Mouse (Mus musculus) neural tube, embryonic 14.5 days (tissue): ENCODE results near the gene Fbxl16. TPM values are rescaled to one million over a fixed set of nuclear protein-coding genes. Genes with fewer than 3 reads are reported as not detected.
A peak's percentile ranks its signal among the peaks of the same experiment; 100 is the strongest.
"Not testable (repeated sequence)": the region's sequence is repeated elsewhere in the genome, so short reads cannot be mapped to it uniquely, and the experiment has no call there.

Experiments
- ATAC-seq: fragments of 200-750 bp; cut with Nextera tagmentation; 2 replicates; pipeline ENCODE4 v1.8.0; 2017; ENCODE audit warnings: low read depth, mild to moderate bottlenecking, moderate TSS enrichment, moderate library complexity
- H3K27ac ChIP-seq: fragments of 300-500 bp; sonication (generic); 2 replicates; pipeline ENCODE4 v1.5.1; 2014; ENCODE audit warnings: low read depth, mild to moderate bottlenecking, control low read depth, low read length, moderate library complexity, mixed read lengths
- H3K27me3 ChIP-seq: fragments of 300-500 bp; sonication (generic); 2 replicates; pipeline ENCODE4 v1.6.1; 2014; ENCODE audit warnings: low read length; ENCODE audit not compliant: control insufficient read depth, insufficient read depth
- H3K36me3 ChIP-seq: fragments of 300-500 bp; sonication (generic); 2 replicates; pipeline ENCODE4 v1.6.1; 2014; ENCODE audit warnings: low read length, mixed read lengths; ENCODE audit not compliant: control insufficient read depth, insufficient read depth
- H3K4me1 ChIP-seq: fragments of 300-500 bp; sonication (generic); 2 replicates; pipeline ENCODE4 v1.6.1; 2014; ENCODE audit warnings: low read length; ENCODE audit not compliant: control insufficient read depth, insufficient read depth
- H3K4me2 ChIP-seq: fragments of 300-500 bp; sonication (generic); 2 replicates; pipeline ENCODE4 v1.6.1; 2014; ENCODE audit warnings: mild to moderate bottlenecking, low read depth, low read length, control low read depth
- H3K4me3 ChIP-seq: fragments of 300-500 bp; sonication (generic); 2 replicates; pipeline ENCODE4 v1.5.1; 2014; ENCODE audit warnings: low read depth, low read length, control low read depth, mixed read lengths
- H3K9ac ChIP-seq: fragments of 300-500 bp; sonication (generic); replicated peaks from 2 replicates; pipeline ENCODE4 v1.6.1; 2014; ENCODE audit warnings: low read depth, mild to moderate bottlenecking, control low read depth, low read length, mixed read lengths
- H3K9me3 ChIP-seq: fragments of 300-500 bp; sonication (generic); 2 replicates; pipeline ENCODE4 v1.6.1; 2016; ENCODE audit warnings: low read length; ENCODE audit not compliant: control insufficient read depth
- WGBS: fragments of 180-500 bp; shearing (Covaris S2); extraction: QIAGEN DNeasy Blood & Tissue Kit; methylation state at CpG from one replicate; pipeline ENCODE4 v1.1.7; 2014; 5-methylcytosine and 5-hydroxymethylcytosine counted together
- polyA plus RNA-seq: library from polyadenylated mRNA; unstranded; fragments of >200 nt; fragmentation: Nextera tagmentation; extraction: Ambion mirVana; gene quantifications from 2 replicates; pipeline ENCODE4 v1.2.1, GENCODE M21; 2014

Fbxl16 gene
- polyA plus RNA-seq, 1 experiment from 2014 or later, result 39.4 TPM

GRCm38 (mm10) chr17:25802825-25803517 is 5.9 kb upstream of the Fbxl16 start:
- Histone ChIP-seq H3K4me3 (no peak overlapping the region), H3K27me3 (no peaks in the 10 kb centered on the region), H3K27ac (peak overlapping the region; percentile 73)

GRCm38 (mm10) chr17:25806507-25806906 is 2.4 kb upstream of the Fbxl16 start:
- 76% methylated on average over 4 of the region's 4 CpGs for WGBS
- H3K4me3 ChIP-seq, result no peak overlapping the region
- no peak overlapping the region for H3K27ac ChIP-seq
- no peak overlapping the region for H3K9ac ChIP-seq
- H3K27me3 ChIP-seq, result no peaks in the 10 kb centered on the region
- H3K4me1 ChIP-seq, result peaks cover 28% of the 10 kb centered on the region
- ATAC-seq, result no peak
- no peak overlapping the region for H3K4me2 ChIP-seq
- H3K36me3 ChIP-seq, result no peaks in the 10 kb centered on the region
- no peaks in the 10 kb centered on the region for H3K9me3 ChIP-seq

More at GRCm38 (mm10) chr17:25802825-25803517, 5.9 kb upstream of the Fbxl16 start:
- Histone ChIP-seq H3K4me1 (peaks cover 13% of the 10 kb centered on the region), H3K9ac (peak overlapping the region; percentile 1; the same call in 1 of the 2 replicates), H3K4me2 (peak overlapping the region; percentile 19; the same call in 1 of the 2 replicates), H3K9me3 (no peaks in the 10 kb centered on the region), H3K36me3 (no peaks in the 10 kb centered on the region)
- 9% methylated on average over 10 of the region's 10 CpGs for WGBS
- ATAC-seq, result peak; percentile 89

DNA sequence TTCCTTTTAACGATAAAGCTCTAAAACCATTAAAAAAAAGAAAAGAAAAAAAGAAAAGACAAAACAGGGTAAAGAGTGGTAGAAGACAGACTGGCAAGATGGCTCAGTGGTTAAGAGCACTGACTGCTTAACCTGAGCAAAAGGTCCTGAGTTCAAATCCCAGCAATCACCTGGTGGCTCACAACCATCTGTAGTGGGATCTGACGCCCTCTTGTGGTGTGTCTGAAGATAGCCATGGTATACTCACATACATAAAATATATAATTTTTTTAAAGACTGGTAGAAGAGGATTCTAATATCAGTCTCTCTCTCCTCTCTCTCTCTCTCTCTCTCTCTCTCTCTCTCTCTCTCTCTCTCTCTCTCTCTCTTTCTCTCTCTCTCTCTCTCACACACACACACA is 1.4 kb upstream of the Fbxl16 start:
- H3K4me3 ChIP-seq, H3K4me2 ChIP-seq, H3K9me3 ChIP-seq, ATAC-seq, H3K36me3 ChIP-seq, H3K27ac ChIP-seq, H3K27me3 ChIP-seq, H3K9ac ChIP-seq: not testable (repeated sequence)
- peaks cover 25% of the 10 kb centered on the region for H3K4me1 ChIP-seq
- 55% methylated on average over 2 of the region's 2 CpGs for WGBS

DNA sequence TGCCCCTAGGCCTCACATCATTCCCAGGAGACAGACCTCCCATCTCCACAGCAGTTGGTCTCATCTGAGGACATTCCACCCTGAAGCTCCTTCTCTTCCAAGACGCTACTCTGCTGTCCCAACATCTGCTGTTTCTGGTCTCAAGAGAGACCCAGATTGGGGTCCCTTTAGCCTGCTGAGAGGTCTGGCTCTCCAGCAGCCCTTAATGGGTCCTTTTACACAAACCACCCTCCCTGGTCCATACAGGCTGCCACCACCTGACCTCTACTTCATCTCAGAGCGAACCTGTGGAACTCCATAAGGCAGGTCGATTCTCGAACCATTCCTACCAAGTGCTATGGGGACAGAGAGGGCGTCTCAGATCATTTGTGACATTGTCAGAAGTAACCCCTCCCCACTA is 857 bp upstream of the Fbxl16 start:
- Histone ChIP-seq H3K36me3 (no peaks in the 10 kb centered on the region), H3K9me3 (no peaks in the 10 kb centered on the region), H3K27me3 (no peaks in the 10 kb centered on the region), H3K4me2 (peak overlapping the region; percentile 99), H3K27ac (peak overlapping the region; percentile 97), H3K9ac (peak overlapping the region; percentile 94), H3K4me3 (peak overlapping the region; percentile 90; the same call in 1 of the 2 replicates), H3K4me1 (peaks cover 26% of the 10 kb centered on the region)
- WGBS, result 38% methylated on average over 5 of the region's 5 CpGs
- ATAC-seq, result no peak

- Histone ChIP-seq H3K36me3 (no peaks in the 10 kb centered on the region), H3K4me2 (peak overlapping the region; percentile 99), H3K4me1 (peaks cover 24% of the 10 kb centered on the region), H3K4me3 (peak overlapping the region; percentile 90), H3K27me3 (no peaks in the 10 kb centered on the region), H3K27ac (peak overlapping the region; percentile 97), H3K9ac (peak overlapping the region; percentile 94), H3K9me3 (no peaks in the 10 kb centered on the region)
- 5% methylated on average over 23 of the region's 25 CpGs for WGBS
- peak; percentile 47; the same call in 1 of the 2 replicates for ATAC-seq
Measured at GRCm38 (mm10) chr17:25809606-25810340, 888 bp downstream of the Fbxl16 start.

DNA sequence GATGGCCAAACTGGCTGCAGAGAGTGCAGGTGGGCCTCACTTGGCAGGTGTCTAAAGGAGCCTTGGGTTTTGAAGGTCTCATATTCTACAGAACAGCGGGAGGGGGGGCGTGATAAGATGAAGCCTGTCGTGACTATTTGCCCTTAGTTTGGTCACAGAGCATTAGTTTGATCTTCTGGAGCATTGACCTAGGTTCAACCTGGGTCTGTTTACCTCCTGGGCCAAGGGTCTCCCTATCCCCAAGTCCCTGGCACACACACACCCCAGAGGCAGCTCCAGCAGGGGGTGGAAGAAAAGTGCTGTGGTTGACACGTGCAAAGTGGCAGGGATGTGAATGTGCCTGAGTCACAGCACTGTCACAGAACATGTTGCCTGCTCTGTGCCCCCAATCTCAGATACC is 2.0 kb downstream of the Fbxl16 start:
- Histone ChIP-seq H3K36me3 (no peaks in the 10 kb centered on the region), H3K27ac (no peak overlapping the region), H3K27me3 (no peaks in the 10 kb centered on the region), H3K4me2 (peak overlapping the region; percentile 99; the same call in 1 of the 2 replicates), H3K4me3 (no peak overlapping the region), H3K9me3 (no peaks in the 10 kb centered on the region), H3K9ac (no peak overlapping the region), H3K4me1 (peaks cover 24% of the 10 kb centered on the region)
- WGBS, result 70% methylated on average over 4 of the region's 4 CpGs
- ATAC-seq, result no peak

DNA sequence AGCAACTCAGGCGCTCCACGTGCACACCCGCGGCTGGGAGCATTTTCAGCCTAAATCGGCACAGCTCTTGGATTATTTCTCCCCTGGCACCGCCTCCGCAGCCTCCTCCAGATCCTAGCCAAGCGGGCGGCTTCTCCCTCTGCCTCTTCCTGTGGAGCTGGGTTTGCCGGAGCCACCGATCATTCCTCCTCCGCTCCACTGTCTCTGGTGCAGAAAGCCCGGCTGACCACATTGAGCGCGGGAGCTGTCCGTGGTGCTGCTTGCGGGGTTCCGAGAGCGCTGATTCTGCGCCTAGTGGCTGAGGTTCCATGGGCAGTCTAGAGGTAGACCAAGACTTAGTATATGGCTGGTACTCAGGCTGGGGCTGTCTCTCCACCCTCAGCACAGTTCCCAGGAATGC is 4.6 kb downstream of the Fbxl16 start:
- H3K36me3 ChIP-seq, result peaks cover 15% of the 10 kb centered on the region
- no peak; the same call in 1 of the 2 replicates for ATAC-seq
- WGBS, result 2% methylated on average over 20 of the region's 20 CpGs
- peak overlapping the region; percentile 34 for H3K4me2 ChIP-seq
- peaks cover 24% of the 10 kb centered on the region for H3K4me1 ChIP-seq
- no peaks in the 10 kb centered on the region for H3K9me3 ChIP-seq
- H3K27ac ChIP-seq, result 0 out of 2 replicates have a peak overlapping the region, but pooled peaks have one; percentile 2
- peaks cover 8% of the 10 kb centered on the region; the same call in 1 of the 2 replicates for H3K27me3 ChIP-seq
- H3K9ac ChIP-seq, result no peak overlapping the region; the same call in 1 of the 2 replicates
- peak overlapping the region; percentile 11; the same call in 1 of the 2 replicates for H3K4me3 ChIP-seq

- H3K9ac ChIP-seq, result no peak overlapping the region
Measured at GRCm38 (mm10) chr17:25817662-25818061, 8.8 kb downstream of the Fbxl16 start.

More at GRCm38 (mm10) chr17:25817662-25818061, 8.8 kb downstream of the Fbxl16 start:
- 88% methylated on average over 11 of the region's 11 CpGs for WGBS
- H3K4me3 ChIP-seq, result no peak overlapping the region
- H3K27ac ChIP-seq, result no peak overlapping the region
- H3K36me3 ChIP-seq, result peaks cover 21% of the 10 kb centered on the region
- H3K4me1 ChIP-seq, result 0 out of 2 replicates have a peak, but pooled peaks cover 8% of the 10 kb centered on the region
- no peaks in the 10 kb centered on the region for H3K9me3 ChIP-seq
- ATAC-seq, result no peak
- H3K4me2 ChIP-seq, result no peak overlapping the region
- peaks cover 8% of the 10 kb centered on the region; the same call in 1 of the 2 replicates for H3K27me3 ChIP-seq
